Mouse (Mus musculus): ENCODE measurements at regions not wholly inside any gene's neighbourhood (a gene's known extent, or its start where the extent isn't known, plus 50 kb on each side); places are given as distances from the start of the nearest gene placed in this dataset.
A peak's percentile ranks its signal among the peaks of the same experiment; 100 is the strongest.

DNA sequence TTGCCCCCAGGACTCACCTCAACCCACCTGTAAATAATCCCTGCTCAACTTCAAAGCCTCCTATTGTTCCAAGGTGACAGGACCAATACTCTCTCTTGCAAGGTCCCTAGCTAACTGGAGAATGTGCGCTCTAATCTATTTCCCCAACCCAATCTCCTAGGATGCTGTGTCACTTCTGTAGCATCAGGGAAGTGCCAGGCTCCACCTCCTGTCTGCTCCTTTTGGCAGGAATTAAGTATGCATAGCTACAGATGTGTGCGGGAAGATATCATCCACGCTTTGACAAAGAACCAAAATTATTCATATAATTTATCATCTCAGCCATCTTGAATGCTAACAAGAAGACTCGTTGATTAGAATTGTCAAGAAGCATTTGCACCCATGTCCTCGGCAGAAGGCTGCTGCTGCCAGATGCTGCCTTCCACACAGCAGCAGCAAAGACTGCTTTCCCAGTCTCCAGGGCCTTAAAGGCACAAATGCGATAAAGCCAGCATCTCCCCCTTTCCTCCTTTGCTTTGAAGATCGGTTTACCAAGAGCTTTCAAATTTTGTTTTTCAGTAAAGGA is 375.3 kb upstream of the Vstm2b start:
- 79% methylated on average over 7 of the region's 7 CpGs for WGBS
- no peaks in the 10 kb centered on the region for H3K4me1 ChIP-seq (ENCODE audit: control insufficient read depth, insufficient read depth, low read length)
- H3K9ac ChIP-seq (ENCODE audit: low read length), result no peak overlapping the region
- no peak overlapping the region for H3K4me3 ChIP-seq (ENCODE audit: low read depth, low read length)
- H3K36me3 ChIP-seq (ENCODE audit: control insufficient read depth, insufficient read depth, low read length), result no peaks in the 10 kb centered on the region
- no peak overlapping the region for H3K27ac ChIP-seq (ENCODE audit: low read depth, low read length)
- H3K27me3 ChIP-seq (replicated peaks; ENCODE audit: control insufficient read depth, insufficient read depth, low read length), result no peaks in the 10 kb centered on the region
- ATAC-seq, result peak; percentile 57; the same call in 1 of the 2 replicates
- peak; percentile 46 for DNase-seq (ENCODE audit: low spot score)
- H3K4me2 ChIP-seq (ENCODE audit: low read length), result no peak overlapping the region
- no peaks in the 10 kb centered on the region for H3K9me3 ChIP-seq (replicated peaks; ENCODE audit: control insufficient read depth, low read length)

DNA sequence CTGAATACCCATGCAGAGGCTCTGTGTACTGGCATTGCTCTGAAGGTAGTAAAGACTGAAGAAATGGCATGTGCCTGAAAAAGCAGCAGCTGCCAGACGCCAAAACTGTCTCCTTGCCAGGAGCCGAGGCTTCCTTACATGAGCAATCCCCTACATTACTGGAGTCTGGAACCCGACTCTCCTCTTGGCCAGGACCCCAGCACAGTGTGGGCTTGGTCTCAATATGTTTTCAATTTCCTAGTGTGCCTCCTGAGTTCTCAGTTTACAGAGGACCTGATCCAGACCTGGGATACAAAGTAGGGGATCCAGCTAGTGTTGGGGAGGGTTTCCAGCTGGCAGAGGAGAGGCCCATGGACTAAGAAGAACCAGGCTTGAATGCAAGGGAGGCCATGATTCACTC is 361.5 kb upstream of the Vstm2b start:
- WGBS, result 57% methylated on average over 3 of the region's 3 CpGs
- ATAC-seq, result peak; percentile 34; the same call in 1 of the 2 replicates
- Histone ChIP-seq H3K4me2 (ENCODE audit: low read length) (no peak overlapping the region), H3K27ac (ENCODE audit: low read depth, low read length) (no peak overlapping the region), H3K36me3 (ENCODE audit: control insufficient read depth, insufficient read depth, low read length) (no peaks in the 10 kb centered on the region), H3K9ac (ENCODE audit: low read length) (no peak overlapping the region), H3K27me3 (replicated peaks; ENCODE audit: control insufficient read depth, insufficient read depth, low read length) (no peaks in the 10 kb centered on the region), H3K9me3 (replicated peaks; ENCODE audit: control insufficient read depth, low read length) (no peaks in the 10 kb centered on the region), H3K4me1 (ENCODE audit: control insufficient read depth, insufficient read depth, low read length) (no peaks in the 10 kb centered on the region), H3K4me3 (ENCODE audit: low read depth, low read length) (no peak overlapping the region)
- peak; percentile 45 for DNase-seq (ENCODE audit: low spot score)

DNA sequence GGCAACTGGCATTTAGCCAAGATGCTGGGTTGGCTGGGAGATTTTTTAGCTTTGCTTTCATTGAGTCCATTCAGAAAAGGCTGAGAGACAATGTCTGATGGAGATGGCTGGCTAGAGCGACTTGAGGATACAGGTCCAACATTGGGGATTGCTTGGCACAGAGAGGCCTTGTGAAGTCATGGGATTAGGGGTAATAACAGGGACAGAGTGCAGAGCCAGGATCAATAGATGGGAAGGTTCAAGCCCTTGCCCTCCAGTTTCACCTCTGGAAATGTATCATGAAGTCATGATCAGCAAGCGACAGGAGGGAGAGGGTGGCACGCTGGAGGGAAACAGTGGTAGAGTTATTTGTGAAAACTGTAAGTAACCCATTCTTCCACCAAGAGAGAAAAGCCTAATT is 360.5 kb upstream of the Vstm2b start:
- DNase-seq (ENCODE audit: low spot score) (no peak), ATAC-seq (no peak)
- H3K27ac ChIP-seq (ENCODE audit: low read depth, low read length), result no peak overlapping the region
- H3K27me3 ChIP-seq (replicated peaks; ENCODE audit: control insufficient read depth, insufficient read depth, low read length), result no peaks in the 10 kb centered on the region
- no peaks in the 10 kb centered on the region for H3K36me3 ChIP-seq (ENCODE audit: control insufficient read depth, insufficient read depth, low read length)
- H3K9ac ChIP-seq (ENCODE audit: low read length), result no peak overlapping the region
- no peaks in the 10 kb centered on the region for H3K4me1 ChIP-seq (ENCODE audit: control insufficient read depth, insufficient read depth, low read length)
- no peaks in the 10 kb centered on the region for H3K9me3 ChIP-seq (replicated peaks; ENCODE audit: control insufficient read depth, low read length)
- H3K4me2 ChIP-seq (ENCODE audit: low read length), result no peak overlapping the region
- WGBS, result 84% methylated on average over 3 of the region's 3 CpGs
- no peak overlapping the region for H3K4me3 ChIP-seq (ENCODE audit: low read depth, low read length)

DNA sequence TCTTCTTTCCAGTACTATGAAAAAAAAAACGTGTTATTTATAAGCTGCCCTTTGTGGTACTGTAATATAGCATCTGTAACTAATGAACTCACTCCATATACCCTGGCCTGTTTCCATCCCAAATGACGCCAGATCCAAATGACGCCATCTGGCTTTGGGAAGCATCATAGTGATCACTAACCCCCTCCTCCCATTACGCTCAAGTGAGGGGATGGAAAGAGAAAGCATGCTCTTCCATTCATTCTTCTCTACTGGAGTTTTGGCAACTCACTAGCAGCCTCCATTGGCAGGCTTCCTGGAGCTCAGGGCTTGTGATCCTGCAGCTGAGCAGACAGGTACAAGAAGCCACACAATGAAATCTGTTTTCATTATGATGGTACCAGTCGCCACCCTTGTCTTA is 358.3 kb upstream of the Vstm2b start:
- DNase-seq (ENCODE audit: low spot score), result peak; percentile 60
- no peak; the same call in 1 of the 2 replicates for ATAC-seq

DNA sequence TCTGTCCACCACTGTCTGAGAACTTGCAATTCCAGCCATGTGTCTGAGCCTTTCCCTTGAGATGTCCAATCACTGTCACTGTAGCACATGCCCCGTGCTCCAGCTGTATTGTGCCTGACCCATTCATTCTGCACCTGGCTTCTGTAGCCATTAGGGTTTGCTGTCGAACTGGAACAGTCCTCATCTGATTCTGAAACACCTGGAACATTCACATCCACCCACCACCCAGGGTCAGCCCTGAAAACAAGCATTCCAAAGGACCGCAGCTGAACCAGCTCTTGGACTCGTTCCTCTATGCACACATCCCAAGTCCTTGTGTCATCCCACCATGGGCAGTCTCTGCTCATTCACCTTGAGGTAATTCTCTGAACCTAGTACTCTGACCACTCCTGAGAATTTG is 356.8 kb upstream of the Vstm2b start:
- DNase-seq (ENCODE audit: low spot score) (no peak), ATAC-seq (no peak)
- no peak overlapping the region for H3K4me3 ChIP-seq (ENCODE audit: low read depth, low read length)
- no peaks in the 10 kb centered on the region for H3K27me3 ChIP-seq (replicated peaks; ENCODE audit: control insufficient read depth, insufficient read depth, low read length)
- H3K27ac ChIP-seq (ENCODE audit: low read depth, low read length), result no peak overlapping the region
- H3K9me3 ChIP-seq (replicated peaks; ENCODE audit: control insufficient read depth, low read length), result no peaks in the 10 kb centered on the region
- no peaks in the 10 kb centered on the region for H3K36me3 ChIP-seq (ENCODE audit: control insufficient read depth, insufficient read depth, low read length)
- WGBS, result 82% methylated on average over 4 of the region's 4 CpGs
- H3K9ac ChIP-seq (ENCODE audit: low read length), result no peak overlapping the region
- no peak overlapping the region for H3K4me2 ChIP-seq (ENCODE audit: low read length)
- no peaks in the 10 kb centered on the region for H3K4me1 ChIP-seq (ENCODE audit: control insufficient read depth, insufficient read depth, low read length)

More for the DNA sequence above, 358.3 kb upstream of the Vstm2b start:
- no peaks in the 10 kb centered on the region for H3K36me3 ChIP-seq (ENCODE audit: control insufficient read depth, insufficient read depth, low read length)
- no peak overlapping the region for H3K4me3 ChIP-seq (ENCODE audit: low read depth, low read length)
- no peak overlapping the region for H3K4me2 ChIP-seq (ENCODE audit: low read length)
- 53% methylated on average over 5 of the region's 5 CpGs for WGBS
- no peaks in the 10 kb centered on the region for H3K4me1 ChIP-seq (ENCODE audit: control insufficient read depth, insufficient read depth, low read length)
- no peak overlapping the region for H3K9ac ChIP-seq (ENCODE audit: low read length)
- no peak overlapping the region for H3K27ac ChIP-seq (ENCODE audit: low read depth, low read length)
- H3K27me3 ChIP-seq (replicated peaks; ENCODE audit: control insufficient read depth, insufficient read depth, low read length), result no peaks in the 10 kb centered on the region
- H3K9me3 ChIP-seq (replicated peaks; ENCODE audit: control insufficient read depth, low read length), result no peaks in the 10 kb centered on the region

DNA sequence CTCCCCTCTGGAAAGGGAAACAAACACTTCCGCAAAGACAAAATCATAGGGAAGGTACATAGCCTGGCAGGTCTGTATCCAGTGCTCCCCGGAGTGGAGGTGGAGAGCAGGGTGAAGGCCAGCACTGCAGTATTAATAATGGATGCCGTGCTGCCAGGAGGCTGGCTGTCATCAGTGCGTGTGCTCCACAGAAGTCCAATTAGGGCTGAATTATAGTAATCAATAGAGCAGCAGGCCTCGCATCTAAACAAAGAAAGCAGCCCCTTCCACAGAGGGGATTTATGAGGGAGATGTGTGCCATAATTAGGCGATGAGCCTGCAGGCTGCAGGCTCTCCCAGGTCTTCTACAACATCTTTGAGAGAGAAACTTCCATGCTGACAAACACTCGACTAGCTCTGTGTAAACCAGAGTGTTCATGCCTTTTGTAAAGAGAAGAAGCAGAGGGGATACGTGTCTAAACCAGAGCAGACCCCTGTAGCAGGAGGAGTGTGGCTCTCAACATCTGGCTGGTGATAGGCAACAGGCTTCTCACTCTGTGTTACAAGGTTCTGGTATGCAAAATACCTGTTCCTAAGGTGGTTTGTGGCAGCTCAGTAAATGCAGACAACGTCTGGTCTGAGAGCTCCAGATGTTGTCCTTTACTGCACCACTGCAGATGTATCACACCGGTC is 334.5 kb upstream of the Vstm2b start:
- H3K4me1 ChIP-seq (ENCODE audit: control insufficient read depth, insufficient read depth, low read length), result no peaks in the 10 kb centered on the region; the same call in 1 of the 2 replicates
- H3K27me3 ChIP-seq (replicated peaks; ENCODE audit: control insufficient read depth, insufficient read depth, low read length), result no peaks in the 10 kb centered on the region
- no peak overlapping the region; the same call in 1 of the 2 replicates for H3K27ac ChIP-seq (ENCODE audit: low read depth, low read length)
- 23% methylated on average over 10 of the region's 10 CpGs for WGBS
- DNase-seq (ENCODE audit: low spot score), result peak; percentile 55
- H3K4me2 ChIP-seq (ENCODE audit: low read length), result no peak overlapping the region
- ATAC-seq, result peak; percentile 90
- H3K9ac ChIP-seq (ENCODE audit: low read length), result no peak overlapping the region
- H3K9me3 ChIP-seq (replicated peaks; ENCODE audit: control insufficient read depth, low read length), result no peaks in the 10 kb centered on the region
- no peaks in the 10 kb centered on the region for H3K36me3 ChIP-seq (ENCODE audit: control insufficient read depth, insufficient read depth, low read length)
- H3K4me3 ChIP-seq (ENCODE audit: low read depth, low read length), result no peak overlapping the region

DNA sequence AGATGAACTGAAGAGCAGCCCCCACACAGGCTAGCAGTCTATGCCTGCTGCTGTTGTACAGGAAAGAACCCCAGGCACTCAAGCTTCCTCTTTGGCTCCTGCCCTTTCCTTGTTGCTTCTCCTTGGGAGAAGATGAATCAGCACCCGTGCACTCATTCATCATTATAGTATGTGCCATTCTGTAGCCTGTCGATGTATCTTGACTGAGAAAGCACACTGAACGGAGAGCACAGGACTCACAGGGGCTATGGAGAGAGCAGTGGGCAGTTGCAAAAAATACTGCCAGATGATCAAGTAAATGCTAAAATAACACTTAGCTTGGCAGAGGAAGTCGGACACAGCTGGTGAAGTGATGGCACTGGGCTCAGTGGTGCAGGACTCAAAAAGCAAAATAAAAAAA is 322.2 kb upstream of the Vstm2b start:
- 84% methylated on average over 4 of the region's 4 CpGs for WGBS
- Histone ChIP-seq H3K36me3 (ENCODE audit: control insufficient read depth, insufficient read depth, low read length) (no peaks in the 10 kb centered on the region), H3K9ac (ENCODE audit: low read length) (no peak overlapping the region), H3K27ac (ENCODE audit: low read depth, low read length) (no peak overlapping the region), H3K27me3 (replicated peaks; ENCODE audit: control insufficient read depth, insufficient read depth, low read length) (no peaks in the 10 kb centered on the region), H3K4me3 (ENCODE audit: low read depth, low read length) (no peak overlapping the region), H3K4me2 (ENCODE audit: low read length) (no peak overlapping the region), H3K4me1 (ENCODE audit: control insufficient read depth, insufficient read depth, low read length) (no peaks in the 10 kb centered on the region), H3K9me3 (replicated peaks; ENCODE audit: control insufficient read depth, low read length) (no peaks in the 10 kb centered on the region)
- DNase-seq (ENCODE audit: low spot score) (no peak), ATAC-seq (no peak)

DNA sequence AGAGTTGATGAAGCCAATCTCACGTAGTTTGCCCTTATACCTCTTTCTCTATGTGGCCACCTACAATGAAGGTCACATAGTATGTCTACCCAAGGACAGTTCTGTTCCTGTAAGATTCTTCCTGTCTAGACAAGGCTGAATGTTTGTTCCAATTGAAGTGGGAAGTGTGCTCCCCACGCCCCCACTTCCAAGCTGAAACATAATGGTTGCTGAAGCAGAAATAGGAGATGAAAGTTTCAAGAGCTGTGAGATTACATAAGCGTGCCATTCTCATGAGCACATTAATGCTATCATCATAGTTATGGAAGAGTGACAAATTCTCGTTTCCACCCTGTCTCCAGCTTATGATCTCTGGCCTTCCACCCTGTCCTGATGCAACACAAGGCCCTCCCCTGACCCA is 320.8 kb upstream of the Vstm2b start:
- no peak overlapping the region for H3K27ac ChIP-seq (ENCODE audit: low read depth, low read length)
- WGBS, result 81% methylated on average over 4 of the region's 4 CpGs
- no peak overlapping the region for H3K4me2 ChIP-seq (ENCODE audit: low read length)
- no peak overlapping the region for H3K4me3 ChIP-seq (ENCODE audit: low read depth, low read length)
- H3K9ac ChIP-seq (ENCODE audit: low read length), result no peak overlapping the region
- ATAC-seq, result no peak
- no peak for DNase-seq (ENCODE audit: low spot score)
- no peaks in the 10 kb centered on the region for H3K4me1 ChIP-seq (ENCODE audit: control insufficient read depth, insufficient read depth, low read length)
- no peaks in the 10 kb centered on the region for H3K36me3 ChIP-seq (ENCODE audit: control insufficient read depth, insufficient read depth, low read length)
- no peaks in the 10 kb centered on the region for H3K9me3 ChIP-seq (replicated peaks; ENCODE audit: control insufficient read depth, low read length)
- no peaks in the 10 kb centered on the region for H3K27me3 ChIP-seq (replicated peaks; ENCODE audit: control insufficient read depth, insufficient read depth, low read length)

DNA sequence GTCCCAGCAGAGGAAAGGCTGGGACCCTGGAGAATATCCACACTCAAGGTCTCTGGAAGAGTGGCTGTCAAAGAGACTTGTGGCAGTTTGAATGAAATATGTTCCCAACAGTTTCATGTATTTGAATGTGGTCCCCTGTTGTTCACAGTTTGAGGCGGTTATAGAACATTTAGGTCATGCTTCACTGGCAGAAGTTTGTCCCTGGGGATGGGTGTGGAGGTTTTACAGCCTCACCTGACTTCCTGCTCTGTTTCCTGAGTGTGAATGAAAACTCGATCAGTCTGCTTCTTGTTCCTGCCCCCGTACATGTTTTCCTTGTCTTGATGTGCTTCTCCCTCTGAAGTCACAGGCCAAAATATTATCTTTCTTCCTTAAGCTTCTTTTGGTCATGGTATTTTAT is 277.4 kb upstream of the Vstm2b start:
- H3K4me1 ChIP-seq (ENCODE audit: control insufficient read depth, insufficient read depth, low read length), result no peaks in the 10 kb centered on the region
- WGBS, result 96% methylated on average over 3 of the region's 3 CpGs
- DNase-seq (ENCODE audit: low spot score), result no peak
- H3K27ac ChIP-seq (ENCODE audit: low read depth, low read length), result no peak overlapping the region
- no peaks in the 10 kb centered on the region for H3K27me3 ChIP-seq (replicated peaks; ENCODE audit: control insufficient read depth, insufficient read depth, low read length)
- no peaks in the 10 kb centered on the region for H3K9me3 ChIP-seq (replicated peaks; ENCODE audit: control insufficient read depth, low read length)
- no peak overlapping the region for H3K4me2 ChIP-seq (ENCODE audit: low read length)
- no peak overlapping the region for H3K4me3 ChIP-seq (ENCODE audit: low read depth, low read length)
- H3K9ac ChIP-seq (ENCODE audit: low read length), result no peak overlapping the region
- no peaks in the 10 kb centered on the region for H3K36me3 ChIP-seq (ENCODE audit: control insufficient read depth, insufficient read depth, low read length)
- ATAC-seq, result no peak

All from forebrain, embryonic 14.5 days (tissue).